Mouse (Mus musculus) thymus, postnatal 14 days (tissue): Measurements from ENCODE around the gene Phc2.

Source experiments
- DNase-seq: peaks from one replicate; pipeline ENCODE4 v3.0.0; 2021

Phc2 gene

DNA sequence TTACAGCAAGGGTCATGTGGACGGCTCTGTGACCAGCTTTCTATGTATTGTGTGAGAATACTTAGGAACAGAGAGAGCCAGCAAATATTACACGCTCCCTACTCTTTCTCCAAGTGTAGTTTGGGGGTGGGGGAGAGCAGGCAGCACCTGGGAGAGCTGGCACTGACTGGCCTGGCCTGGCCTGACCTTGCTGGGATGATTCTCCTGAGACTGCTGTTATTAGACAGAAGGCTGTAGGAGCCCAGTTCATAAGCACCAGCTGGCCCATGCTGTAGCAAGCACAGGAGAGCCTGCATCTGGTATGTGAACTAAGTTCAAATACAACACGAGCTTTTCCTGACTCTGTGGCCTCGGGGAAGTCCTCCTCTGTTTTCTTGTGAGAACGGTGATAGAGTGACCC, 38.7 kb downstream of the Phc2 start:
- DNase-seq, result no peak

DNA sequence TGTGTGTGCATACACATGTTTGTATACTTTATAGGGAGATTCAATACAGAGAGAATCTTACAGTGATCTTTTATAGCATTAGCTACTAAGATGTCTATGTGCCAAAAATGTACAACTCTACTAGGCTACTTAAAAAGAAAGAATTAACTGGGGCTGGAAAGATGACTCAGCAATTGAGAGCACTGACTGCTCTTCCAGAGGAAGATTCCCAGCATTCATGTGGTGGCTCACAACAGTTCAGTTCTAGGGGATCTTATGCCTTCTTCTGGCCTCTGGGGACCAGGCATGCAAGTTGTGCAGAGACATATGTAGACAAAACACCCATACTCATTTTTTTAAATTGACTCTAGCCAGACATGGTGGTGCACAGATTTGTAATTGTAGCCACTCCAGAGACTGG, 39.8 kb downstream of the Phc2 start:
- no peak for DNase-seq

DNA sequence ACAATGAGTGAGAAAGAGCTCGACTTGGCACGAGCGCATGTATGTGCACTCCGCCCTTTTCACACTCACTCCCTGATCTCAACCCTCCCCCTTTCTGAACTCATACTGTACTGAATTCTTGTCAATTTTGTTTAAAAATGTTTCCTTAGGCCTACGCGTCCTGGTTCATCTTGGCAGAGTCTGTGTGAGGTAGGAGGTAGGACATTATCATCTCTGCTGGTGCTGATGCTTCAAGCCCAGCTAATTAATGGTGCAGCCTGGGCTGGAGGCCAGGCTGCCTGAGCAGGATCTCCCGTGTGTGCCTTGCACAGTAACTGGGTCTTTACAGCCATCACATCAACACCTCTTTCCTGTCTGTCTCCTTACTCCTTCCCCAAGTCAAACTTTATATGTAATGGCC, 40.6 kb downstream of the Phc2 start:
- no peak for DNase-seq

DNA sequence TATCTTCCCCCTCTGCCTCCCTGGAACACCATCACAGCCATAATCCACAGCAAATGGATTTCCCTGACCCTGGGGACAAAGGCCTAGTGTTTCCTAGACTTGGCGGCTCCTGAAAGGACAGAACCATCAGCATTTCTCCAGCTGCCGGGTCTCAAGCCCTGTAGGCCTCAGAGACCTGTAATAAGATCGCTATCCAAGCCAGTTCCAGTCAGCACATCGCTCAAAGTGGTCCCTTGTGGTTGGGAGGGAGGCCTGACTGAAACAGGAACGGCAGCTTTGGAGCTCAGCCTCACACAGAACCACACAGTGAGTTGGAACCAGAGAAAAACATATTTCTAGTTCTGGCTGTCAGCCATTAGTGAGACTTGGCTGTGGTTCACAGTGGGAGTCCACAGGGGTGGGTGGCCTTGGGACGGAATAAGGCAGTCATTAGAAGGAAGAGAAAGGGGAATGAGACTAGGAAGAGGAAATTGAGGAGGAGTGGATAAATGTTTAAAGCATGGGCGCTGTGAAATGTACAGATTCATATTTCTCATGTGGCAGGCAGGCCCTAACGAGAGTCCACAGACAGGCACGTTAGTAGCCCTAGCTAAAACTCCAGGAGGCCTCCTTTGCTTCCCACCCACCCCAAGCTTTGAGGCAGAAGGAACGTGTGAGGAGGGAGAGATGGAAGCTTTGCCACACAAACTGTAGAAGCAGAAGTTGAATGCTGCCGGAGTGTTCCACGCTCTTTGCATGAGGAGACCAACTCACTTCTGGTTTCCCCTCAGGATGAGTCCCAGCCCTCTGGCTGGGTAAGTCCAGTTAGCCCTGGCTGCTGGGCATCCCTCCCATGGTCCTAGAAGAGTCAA, 43.7 kb downstream of the Phc2 start:
- no peak for DNase-seq

DNA sequence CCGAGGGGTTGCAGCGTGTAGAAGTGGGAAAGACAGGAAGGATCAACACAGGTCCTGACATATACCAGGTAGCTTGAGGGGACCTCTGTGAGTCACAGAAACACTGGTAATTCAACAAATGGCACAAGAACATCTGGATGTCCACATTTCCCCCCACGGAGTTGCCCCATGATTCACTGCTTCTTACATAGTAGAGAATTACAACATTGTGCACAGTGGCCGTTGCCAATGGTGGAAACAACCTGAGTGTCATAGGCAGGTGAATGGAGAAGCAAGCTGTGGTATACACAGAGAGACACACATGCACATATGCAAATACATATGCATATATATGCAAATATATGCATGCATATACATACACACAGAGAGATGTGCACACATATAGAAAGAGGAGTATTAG, 45.4 kb downstream of the Phc2 start:
- DNase-seq, result no peak

DNA sequence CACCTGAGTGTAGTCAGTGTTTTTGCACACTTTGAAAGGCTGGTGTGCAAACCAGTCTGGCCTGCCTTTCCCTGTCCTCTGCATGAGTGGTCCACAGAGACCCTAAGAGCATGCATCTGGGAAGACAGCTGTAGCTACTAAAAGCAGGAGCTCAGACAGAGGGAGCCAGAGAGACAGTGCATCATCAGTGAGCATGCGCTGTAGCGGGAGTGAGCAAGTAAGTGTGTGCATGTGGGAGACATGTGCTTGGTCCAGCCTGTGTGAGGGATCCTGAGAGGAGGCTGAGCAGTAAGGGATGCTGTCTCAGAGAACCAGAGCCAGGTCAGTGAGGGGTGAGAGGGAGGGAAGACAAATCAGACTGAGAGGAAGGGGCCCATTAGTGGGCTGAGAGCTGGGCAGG, 46.0 kb downstream of the Phc2 start:
- no peak for DNase-seq

DNA sequence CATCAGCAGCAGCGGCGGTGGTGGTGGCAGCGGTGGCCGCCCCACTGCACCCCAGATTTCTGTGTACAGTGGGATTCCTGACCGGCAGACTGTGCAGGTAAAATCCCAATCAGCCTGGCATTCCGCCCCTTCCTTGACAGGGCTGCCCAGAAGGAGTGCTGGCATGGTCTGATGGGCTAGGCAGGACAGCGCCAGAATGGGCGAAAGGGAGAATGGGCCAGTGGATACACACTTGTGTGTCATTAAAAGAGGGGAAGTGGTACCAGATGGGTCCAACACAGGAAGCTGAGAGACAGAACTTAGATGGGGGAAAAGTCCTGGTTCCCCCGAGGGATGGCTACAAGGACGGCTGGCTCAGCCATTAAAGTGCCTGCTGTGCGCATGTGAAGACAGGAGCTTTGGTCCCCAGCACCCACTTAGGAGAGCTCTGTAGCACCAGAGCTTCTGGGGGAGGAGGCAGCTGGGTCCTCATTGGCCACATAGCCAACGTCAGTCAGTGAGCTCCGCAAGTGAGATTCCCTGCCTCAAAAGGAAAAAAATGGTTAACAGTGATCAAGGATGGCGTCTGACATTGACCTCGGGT, 50.7 kb downstream of the Phc2 start:
- DNase-seq, result no peak

DNA sequence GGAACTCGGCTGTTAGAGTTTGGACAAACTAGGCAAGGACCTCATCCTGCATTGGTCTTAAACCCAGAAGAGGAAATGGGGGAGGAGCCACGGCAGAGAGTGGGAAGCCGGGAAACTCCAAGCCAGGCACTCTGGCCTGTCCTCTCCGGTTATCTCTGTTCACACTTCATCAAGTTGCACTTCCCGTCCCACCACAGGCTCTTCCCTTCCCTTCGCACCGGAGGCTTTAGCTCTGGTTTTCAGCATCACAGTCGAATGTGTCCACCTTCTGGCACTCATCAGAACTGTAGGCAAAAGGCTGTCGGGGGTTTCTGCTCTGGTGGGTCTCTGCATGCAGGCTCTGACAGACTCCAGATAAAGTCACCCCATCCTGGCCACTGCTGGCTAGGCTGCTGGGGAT, 52.1 kb downstream of the Phc2 start:
- DNase-seq, result peak; percentile 40

DNA sequence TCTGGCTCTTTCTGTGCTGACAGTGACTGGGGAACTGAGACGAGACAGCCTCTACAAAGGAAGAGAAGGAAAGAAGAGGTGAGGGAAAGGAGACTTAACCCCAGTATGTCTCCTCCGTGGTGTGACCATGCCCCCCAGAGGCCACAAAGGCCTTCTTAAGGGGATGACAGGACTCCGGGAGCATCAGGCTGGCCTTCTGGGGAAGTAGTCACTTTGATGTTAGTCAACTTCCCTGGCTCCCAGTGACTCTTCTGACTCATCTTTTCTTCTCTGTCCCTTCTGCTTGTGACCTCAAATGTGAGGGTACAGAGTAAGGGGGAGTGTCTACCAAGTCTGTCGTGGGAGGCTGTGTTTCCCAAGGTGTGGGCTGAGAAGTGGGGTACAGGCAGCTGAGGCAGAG, 52.9 kb downstream of the Phc2 start:
- no peak for DNase-seq

DNA sequence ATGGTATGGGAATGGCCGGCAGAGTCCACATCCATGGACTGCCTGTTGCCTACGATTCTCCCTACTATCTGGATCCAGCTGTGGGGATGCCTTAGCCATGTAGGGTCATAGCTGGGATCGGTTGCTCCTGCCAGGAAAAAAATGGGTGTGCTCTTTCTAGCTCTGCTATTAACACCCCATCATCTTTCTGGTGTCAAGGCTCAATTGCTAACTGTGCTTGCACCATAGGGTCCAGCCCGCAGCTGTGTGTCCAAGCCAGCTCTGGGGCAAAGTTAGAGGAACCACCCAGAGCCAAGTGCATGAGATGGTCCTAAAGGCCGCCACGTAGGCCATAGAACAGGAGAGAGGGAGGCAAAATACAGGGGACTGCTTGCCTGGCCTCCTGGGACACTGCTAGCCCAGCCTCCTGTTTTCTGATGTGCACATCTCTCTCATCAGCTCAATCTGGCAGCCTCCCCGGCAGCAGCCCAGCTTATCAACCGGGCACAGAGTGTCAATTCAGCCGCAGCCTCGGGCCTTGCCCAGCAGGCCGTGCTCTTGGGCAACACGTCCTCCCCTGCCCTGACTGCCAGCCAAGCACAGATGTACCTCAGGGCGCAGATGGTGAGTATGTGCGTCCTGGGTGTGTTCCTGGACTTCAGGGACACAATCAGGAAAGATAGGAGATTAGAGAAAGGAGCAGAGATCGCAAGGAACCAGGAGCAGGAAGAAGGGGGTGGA, 54.7 kb downstream of the Phc2 start:
- no peak for DNase-seq

DNA sequence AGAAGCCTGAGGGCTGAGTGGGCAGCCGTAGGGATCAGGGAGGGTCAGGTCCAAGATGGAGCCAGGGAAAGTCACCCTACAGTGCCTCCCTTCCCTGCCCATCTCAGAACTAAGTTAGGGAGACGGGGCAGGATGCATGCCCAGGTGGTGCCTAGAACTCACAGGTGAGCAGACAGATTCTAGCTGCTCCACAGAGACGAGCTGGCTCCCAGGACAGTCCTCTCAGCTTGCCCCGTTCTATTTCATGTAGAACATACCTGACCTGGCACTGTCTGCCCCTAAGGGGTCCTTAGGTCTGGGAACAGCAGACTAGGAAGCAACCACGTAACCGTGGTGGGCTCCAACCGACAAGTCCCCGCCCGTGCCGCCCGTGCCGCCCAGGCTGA, 55.3 kb downstream of the Phc2 start:
- DNase-seq, result no peak

DNA sequence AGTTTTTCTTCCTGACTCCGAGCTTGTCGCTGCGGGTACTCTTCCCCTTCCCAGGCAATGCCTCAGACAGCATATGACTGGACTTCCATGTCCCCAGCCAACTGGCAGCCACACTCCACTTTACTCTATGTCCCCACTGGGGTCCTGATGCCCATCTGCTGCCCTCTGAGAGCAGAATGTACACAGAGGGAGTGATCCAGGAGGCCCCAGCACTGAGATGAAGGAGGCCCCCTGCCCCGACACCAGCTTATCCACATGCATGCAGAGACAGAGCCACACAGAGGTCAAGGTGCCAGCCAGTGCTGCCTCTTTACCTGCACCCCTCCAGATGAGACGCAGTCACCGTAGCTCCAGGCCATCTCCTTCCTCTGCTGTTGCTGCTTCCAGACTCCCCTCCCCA, 55.8 kb downstream of the Phc2 start:
- no peak for DNase-seq

DNA sequence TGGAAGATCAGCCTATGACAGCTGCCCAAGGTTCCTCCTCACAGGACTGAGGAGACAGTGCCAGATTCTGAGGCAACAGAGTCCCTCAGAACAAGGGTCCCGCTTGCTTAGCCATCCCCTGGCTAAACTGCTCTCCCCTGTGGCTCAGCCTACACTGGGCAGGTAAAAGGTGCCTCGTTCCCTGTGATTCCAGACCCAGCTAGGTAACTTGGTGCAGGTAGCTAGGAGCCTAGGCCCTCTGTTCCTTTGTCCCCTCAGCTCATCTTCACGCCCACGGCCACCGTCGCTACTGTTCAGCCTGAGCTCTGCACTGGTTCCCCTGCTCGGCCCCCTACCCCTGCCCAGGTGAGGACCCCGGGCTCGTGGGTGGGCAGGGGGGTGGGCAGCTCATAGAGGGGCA, 56.3 kb downstream of the Phc2 start:
- no peak for DNase-seq

DNA sequence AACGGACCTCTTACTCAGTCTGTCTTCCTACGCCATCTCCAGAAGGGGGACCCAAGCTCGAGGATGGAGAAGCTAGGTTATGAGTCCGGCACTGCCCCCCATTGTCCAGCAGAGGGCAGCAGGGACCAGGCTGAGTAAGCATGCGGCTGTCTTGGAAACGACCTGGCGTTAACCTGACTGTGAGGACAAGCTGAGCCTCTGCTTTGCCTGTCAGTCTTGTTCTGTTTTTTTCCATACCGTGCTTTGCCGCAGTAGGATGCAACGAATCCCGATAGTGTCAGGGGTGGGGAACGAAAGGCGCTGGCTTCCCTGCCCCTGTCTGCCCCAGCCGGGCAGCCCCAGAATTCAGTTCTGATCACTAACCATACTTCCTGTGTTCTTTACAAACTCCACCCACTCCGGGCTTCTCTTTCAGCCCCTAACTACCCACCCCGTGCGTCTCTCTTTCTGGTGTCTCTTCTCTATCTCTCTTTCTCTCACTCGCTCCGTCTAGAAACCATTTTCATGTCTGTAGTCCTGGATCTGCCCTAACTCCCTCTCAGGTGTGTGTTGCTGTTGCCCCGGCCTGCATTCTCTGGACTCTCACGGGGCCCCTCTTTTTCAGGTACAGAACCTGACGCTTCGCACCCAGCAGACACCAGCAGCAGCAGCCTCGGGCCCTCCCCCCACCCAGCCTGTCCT, 57.1 kb downstream of the Phc2 start:
- DNase-seq, result peak; percentile 94

DNA sequence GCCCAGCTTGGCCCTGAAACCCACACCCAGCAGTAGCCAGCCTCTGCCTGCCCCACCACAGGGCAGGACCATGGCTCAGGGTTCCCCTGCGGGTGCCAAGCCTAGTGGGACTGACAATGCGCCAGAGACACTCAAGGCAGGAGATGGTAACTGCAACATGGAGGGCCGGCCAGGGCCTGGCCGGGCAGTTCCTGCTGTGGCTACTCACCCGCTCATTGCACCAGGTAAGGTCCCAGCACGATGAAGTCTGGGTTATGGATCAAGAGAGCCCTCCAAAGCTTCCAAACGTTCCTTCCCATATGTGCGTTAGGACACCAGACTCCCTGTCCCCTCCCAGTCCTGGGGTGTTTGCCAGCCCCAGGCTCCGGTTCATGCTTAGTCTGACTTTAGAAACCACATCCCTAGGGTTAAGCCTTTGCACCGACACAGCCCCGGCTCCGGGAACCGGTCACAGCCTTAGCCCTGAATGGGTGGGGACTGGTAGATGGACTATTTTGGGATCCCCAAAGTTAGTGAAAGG, 57.7 kb downstream of the Phc2 start:
- peak; percentile 42 for DNase-seq

DNA sequence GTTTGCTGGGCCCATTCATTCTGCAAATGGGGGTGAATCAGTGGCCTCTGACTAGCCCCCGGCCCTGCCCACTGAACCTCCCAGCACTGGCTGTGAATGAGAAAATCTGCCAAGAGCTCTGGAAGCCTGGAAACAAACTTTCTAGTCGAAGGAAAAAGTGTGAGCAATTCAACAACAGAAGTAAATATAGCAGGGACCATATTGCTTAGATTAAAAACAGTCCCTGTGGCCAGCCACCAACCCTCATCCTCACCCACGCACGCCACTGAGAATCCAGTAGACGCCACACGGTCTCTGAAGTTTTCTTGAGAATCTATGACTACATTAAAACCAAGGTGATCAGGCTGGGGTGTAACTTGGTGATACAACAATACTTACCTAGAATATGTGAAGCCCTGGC, 58.4 kb downstream of the Phc2 start:
- DNase-seq, result no peak

DNA sequence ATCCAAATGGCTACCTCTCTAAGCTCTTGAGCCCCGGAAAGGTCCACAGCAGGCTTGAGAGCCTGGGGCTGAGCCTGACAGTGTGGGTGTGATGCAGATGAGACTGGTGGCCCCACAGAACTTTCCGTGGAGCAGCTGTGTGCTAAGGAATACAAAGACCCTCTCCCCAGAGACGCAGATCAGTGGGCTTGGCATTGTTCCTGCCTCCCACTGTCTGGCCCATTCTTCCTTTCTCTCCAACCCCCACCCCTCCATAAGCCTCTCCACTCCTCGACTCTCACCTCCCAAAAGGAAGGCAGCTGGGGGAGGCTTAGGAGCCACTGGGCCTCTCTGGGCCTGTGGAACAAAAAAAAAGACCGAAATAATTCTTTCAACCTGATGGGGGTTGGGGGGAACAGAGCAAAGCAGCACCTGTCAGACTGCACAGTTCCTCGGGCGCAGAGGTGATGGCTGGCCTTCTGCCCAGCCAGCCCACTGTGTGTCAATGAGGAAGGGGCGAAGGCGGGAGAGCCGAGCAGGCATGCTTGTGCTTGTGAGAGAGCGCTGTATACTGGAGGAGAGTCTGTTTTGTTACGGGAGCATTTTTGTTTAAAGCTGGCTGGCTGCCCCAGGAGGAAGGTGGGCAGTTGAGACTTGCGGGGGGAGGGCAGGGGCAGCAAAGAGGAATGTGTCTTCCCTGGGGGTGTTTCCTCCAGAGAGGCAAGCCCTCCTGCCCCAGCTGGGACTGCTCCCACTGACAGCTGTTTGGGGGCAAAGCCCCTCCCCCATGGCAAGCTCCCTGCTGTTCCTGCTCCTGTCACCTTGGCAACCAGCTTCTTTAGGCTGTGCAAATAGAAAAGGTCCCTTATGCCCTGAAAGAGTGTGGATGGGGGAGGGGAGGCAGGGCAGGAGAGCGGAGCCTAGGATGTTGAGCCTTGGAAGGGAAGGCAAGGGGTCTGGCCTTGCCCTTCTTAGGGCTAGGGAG, 61.0 kb downstream of the Phc2 start:
- DNase-seq, result peak; percentile 69

DNA sequence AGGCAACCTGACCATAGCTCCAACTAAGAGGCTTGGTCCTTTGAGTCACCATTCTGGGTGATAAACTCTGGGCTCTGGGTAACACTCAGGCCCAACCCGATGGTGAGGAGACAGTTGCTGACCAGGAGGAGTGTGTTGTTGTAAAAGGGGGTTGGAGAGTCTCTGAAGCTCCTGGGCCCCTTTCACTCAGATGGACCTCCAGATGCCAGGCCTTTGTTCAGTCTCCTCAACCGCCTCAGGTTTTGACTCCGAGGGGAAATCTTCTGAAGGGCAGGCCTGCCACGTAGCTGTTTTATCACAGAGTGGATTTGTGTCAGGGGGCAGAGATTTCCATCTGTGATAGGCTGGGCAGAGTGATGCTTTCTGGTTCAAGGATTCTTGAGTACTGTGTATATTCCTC, 61.8 kb downstream of the Phc2 start:
- DNase-seq, result no peak

DNA sequence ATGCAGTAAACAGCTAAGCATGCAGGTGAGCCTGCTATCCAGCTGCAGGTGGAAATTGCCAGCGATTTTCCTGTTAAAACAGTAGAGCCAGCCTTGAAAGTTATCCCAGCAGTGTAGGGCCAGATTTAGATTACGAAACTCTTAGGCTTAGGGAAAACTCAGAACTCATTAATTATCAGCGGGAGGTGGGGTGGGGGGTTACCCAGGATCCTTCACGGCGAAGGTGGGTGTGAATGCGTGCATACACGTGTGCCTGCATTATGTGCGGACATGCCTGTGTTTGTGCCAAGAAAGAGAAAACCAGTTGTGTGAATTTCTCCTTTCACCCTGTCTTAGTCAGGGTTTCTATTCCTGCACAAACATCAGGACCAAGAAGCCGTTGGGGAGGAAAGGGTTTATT, 62.2 kb downstream of the Phc2 start:
- no peak for DNase-seq

DNA sequence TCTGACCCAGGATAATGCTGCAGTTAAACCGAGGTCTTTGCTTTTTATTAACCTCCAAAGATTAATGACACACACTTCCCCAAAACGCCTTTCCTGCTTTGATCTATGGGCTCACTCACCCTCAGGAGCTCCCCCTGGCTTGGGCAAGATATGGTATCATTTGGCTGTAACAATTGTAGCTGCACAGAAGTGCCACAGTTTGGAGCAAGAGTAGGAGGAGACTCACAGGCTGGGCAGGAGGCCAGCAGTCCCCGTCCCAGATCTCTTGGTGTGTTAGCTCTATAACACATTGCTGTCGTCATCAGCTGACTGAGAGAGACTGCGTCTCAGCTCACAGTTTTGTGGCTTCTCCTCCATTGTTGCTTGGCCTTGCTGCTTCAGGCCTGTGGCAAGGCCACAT, 65.6 kb downstream of the Phc2 start:
- no peak for DNase-seq

DNA sequence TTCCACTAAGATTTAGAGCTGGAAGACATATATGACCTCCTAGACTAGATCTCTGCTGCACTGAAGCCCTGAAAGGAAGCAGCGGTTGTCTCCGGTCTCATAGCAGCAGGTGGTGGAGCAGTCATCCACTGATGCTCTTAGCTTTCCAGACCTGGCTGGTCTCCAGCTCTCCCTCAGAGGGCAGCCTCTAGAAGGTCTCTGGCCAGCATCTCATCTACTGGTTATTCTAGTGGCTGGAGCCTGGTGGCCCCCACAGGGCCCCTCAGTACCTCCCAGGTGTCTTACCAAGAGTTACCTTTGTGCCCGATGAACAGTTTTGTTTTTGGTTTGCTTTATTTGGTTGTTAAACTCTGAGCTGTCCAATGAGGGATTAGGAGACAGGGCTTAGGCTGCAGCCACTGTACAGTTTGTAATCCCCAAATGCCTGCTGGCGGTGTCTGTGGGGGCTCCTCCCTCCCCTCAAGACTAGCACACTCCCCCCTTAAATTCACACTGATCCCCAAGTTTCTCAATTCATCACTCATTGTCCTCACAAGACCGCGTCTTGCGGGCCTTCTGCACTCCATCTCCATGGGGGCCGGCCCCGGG, 66.7 kb downstream of the Phc2 start:
- DNase-seq, result no peak

DNA sequence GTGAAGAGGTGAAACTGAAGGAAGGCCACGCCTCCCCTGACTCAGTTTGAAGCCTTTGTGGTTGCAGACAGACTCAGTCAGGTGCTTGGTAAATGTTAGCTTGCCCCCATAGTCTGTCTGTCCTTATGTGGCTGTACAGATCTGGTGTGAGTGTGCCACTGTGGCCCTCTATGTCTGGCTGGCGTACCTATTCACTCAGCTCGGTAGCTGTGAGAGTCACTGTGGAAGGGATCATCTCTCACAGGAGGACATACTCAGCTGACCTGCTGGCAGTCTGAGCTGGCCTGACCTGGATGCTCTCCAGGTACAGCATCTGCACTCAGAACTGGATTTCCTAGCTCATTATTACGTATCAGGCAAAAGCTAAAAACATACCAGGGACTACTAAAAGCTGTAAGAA, 67.3 kb downstream of the Phc2 start:
- no peak for DNase-seq
